Mouse (Mus musculus) cerebellum, postnatal 10 days (tissue): Measurements from ENCODE around the gene Tbc1d12.
A peak's percentile ranks its signal among the peaks of the same experiment; 100 is the strongest.
"Not testable (repeated sequence)": the region's sequence is repeated elsewhere in the genome, so short reads cannot be mapped to it uniquely, and the experiment has no call there.

Experiments used
- DNase-seq, 2 experiments: peaks; one replicate each; pipeline ENCODE4 v3.0.0; 2021; ENCODE audit warnings: mixed read lengths in 2 of 2

Tbc1d12 gene

GRCm38 (mm10) chr19:38836438-38837170, at the start of gene Tbc1d12:
TSS of gene Tbc1d12 (plus strand) at chr19:38836579.
- peak; percentile 95 to 97 for DNase-seq

- DNase-seq = no peak
Observed at GRCm38 (mm10) chr19:38787756-38788155, 48.6 kb upstream of the Tbc1d12 start.

- no peak for DNase-seq
Observed at GRCm38 (mm10) chr19:38793563-38794045, 42.8 kb upstream of the Tbc1d12 start.

- DNase-seq = no peak
Observed at GRCm38 (mm10) chr19:38796546-38796945, 39.8 kb upstream of the Tbc1d12 start.

GRCm38 (mm10) chr19:38798291-38798690, 38.1 kb upstream of the Tbc1d12 start:
- DNase-seq = no peak

GRCm38 (mm10) chr19:38798801-38799200, 37.6 kb upstream of the Tbc1d12 start:
- DNase-seq = no peak

GRCm38 (mm10) chr19:38818191-38818590, 18.2 kb upstream of the Tbc1d12 start:
- no peak for DNase-seq

- DNase-seq = peak; percentile 98
Observed at GRCm38 (mm10) chr19:38818766-38819426, 17.5 kb upstream of the Tbc1d12 start, which contains the start of gene Noc3l. TSS of gene Noc3l (minus strand) at chr19:38819237.

- DNase-seq = no peak
Observed at GRCm38 (mm10) chr19:38819427-38819802, 17.0 kb upstream of the Tbc1d12 start.

GRCm38 (mm10) chr19:38820186-38820804, 16.1 kb upstream of the Tbc1d12 start:
- no peak for DNase-seq

GRCm38 (mm10) chr19:38833224-38833623, 3.2 kb upstream of the Tbc1d12 start:
- no peak for DNase-seq

- DNase-seq = no peak
Observed at GRCm38 (mm10) chr19:38836084-38836437, 318 bp upstream of the Tbc1d12 start.

GRCm38 (mm10) chr19:38837171-38837641, 827 bp downstream of the Tbc1d12 start:
- peak; percentile 90 to 91 for DNase-seq

GRCm38 (mm10) chr19:38844817-38845216, 8.4 kb downstream of the Tbc1d12 start:
- DNase-seq = no peak

- no peak for DNase-seq
Observed at GRCm38 (mm10) chr19:38846373-38846772, 10.0 kb downstream of the Tbc1d12 start.

GRCm38 (mm10) chr19:38858224-38858623, 21.8 kb downstream of the Tbc1d12 start:
- DNase-seq = no peak

- no peak for DNase-seq
Observed at GRCm38 (mm10) chr19:38862523-38862922, 26.1 kb downstream of the Tbc1d12 start.

GRCm38 (mm10) chr19:38874825-38875224, 38.4 kb downstream of the Tbc1d12 start:
- DNase-seq = not testable (repeated sequence)

GRCm38 (mm10) chr19:38880300-38880699, 43.9 kb downstream of the Tbc1d12 start:
- DNase-seq = peak; percentile 13

- peak; percentile 65 to 76 for DNase-seq
Observed at GRCm38 (mm10) chr19:38901146-38902135, 65.1 kb downstream of the Tbc1d12 start.

- no peak for DNase-seq
Observed at GRCm38 (mm10) chr19:38902501-38902900, 66.1 kb downstream of the Tbc1d12 start.

GRCm38 (mm10) chr19:38913786-38914185, 77.4 kb downstream of the Tbc1d12 start:
- peak; percentile 43 to 69 for DNase-seq
